Mouse (Mus musculus): ENCODE results near the gene Grin2a.

Grin2a gene

DNA sequence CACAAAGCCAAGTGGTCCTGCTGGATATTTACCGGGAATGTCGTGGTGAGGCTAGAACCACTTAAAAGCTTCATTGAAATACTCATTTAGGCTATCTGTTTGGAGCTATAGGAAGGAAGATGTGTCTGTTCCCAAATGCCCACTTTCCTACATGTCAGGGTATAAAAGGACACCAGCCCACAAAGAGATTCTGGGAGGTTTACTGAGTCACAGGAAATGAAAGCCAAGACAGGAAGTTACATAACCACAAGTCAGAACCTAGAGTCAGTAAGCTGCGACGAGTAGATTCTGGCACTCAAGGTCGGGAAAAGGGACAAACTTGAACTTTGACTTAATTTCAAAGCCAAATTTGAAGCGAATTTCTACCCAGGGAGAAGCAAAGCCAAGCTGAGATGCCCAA lies 30.9 kb downstream of the Grin2a start:
- no peak for DNase-seq

DNA sequence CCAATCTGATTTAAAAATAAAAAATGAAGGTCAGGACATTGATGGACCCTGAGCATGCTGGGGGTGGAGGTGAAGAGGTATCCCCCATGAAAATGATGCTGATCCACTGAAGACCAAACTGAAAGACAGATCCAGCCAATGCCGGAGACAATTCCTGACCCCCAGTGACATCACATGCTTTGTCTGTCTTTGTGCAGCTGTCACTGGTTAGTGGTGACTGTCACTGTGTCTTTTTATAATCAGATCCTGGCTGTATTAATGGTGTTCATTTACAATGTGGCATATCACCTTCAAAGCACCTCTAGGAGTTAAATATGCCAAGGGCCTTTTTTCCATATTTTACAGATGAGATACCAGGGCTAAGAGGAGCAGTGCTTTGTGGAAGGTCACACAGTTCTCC lies 32.9 kb downstream of the Grin2a start:
- DNase-seq = no peak

DNA sequence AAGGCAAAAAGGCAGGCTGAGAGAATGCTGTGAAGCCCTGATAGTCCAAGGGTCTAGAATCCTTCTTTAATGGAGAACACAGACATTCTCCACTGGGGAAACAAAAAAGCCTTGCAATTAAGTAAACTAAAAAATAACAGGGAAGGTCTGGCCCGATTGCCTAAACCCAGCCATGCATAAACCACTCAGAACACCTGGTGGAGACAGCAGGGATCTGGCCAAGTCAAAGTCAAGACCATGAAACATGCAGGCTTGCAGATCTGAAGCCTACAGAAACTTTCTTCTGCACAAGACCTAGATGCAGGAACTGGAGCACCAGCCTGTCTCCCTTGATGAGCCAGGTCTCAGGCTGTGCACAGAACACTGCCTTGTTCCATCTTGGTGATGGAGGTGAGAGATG lies 36.0 kb downstream of the Grin2a start:
- no peak for DNase-seq

DNA sequence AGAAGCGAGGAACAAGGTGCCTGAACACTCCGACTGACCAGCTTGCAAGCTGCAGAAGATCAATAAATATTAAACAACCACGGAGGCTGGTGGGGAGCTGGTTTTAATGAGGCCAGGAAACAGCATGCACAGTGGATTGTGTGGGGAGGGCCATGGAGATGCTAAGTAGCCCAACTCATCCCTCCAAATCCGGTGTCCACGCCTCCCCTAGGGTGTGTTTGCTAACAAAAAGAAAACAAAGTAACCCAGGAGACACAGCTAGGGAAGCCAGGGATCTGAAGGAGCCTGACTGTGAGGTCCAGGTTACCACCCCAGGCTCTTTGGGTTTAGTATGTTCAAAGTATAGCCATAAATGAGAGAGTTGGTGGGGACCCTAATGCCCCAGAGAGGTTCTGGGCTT lies 41.1 kb downstream of the Grin2a start:
- DNase-seq = no peak

DNA sequence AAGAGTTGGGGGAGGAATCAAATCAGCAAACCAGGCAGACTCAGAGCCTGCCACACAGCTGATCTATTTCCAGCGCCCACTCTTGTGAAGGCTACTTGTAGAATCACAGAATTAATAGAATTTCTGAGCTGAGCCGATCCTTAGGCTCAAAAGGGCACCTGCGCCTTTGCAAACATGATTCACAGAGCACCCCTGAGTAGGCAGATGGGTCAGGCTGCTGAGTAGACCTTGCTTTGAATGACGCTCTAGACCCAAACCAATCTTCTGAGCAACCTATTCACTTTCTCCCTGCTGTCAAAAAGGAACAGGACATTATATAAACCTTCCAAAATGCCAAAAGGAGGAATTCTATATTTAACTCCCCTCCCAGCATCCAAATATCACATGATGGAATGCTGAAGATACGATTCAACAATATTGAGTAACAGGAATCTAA lies 41.9 kb downstream of the Grin2a start:
- no peak for DNase-seq

DNA sequence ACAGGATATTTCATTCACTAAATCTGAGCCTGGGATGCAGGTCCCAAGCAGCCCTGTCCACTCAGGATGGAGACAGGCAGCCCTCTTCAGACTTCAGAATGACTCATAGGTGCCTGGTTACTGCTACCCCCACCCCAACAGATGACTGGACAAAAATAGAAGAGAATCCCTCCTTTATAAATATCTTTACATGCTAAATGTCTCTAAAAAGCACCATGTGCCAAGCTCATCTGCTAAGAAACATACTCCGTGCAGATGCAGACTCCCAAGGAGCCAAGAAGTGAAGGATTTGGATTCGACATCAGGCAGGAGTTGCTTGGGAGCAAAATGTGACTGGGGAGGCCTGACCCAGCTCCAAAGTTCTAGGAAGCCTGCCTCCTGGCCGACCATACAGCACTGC lies 46.1 kb downstream of the Grin2a start:
- DNase-seq = no peak

DNA sequence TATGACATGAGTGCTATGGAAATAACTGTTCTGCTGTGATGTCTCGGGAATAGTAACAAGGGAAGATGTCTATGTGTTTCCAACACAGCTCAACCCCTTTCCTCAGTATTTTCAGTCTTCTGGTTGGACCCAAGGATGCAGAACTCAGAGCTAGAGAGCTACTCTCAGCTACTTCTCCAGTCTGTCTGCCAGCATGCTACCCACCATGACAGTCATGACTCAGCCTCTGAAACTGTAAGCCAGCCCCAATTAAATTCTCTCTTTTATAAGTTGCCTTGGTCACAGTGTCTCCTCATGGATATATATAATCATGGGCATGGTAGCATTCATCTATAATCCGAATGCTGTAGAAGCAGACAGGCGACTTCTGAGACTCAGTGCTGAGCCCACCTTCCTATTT lies 47.9 kb downstream of the Grin2a start:
- no peak for DNase-seq

DNA sequence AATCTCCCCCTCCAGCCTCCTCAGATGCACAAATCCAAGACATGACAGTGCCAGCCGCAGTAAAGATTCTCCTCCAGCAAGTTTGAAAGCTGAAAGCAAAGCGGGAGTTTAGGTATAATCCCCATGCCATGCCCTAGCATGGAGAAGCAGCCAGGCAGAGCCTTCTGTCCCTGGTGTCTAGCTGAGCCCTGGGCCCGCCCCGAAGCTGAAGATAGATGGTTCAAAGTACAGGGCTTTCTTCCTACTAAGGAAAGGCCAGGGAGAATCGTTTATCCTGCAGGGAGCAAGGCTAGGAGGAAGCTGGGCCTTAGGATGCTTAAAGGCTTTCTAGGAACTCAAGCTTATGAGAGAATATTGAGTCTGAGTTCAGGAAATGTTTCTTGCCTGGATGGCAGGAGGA lies 50.5 kb downstream of the Grin2a start:
- no peak for DNase-seq

DNA sequence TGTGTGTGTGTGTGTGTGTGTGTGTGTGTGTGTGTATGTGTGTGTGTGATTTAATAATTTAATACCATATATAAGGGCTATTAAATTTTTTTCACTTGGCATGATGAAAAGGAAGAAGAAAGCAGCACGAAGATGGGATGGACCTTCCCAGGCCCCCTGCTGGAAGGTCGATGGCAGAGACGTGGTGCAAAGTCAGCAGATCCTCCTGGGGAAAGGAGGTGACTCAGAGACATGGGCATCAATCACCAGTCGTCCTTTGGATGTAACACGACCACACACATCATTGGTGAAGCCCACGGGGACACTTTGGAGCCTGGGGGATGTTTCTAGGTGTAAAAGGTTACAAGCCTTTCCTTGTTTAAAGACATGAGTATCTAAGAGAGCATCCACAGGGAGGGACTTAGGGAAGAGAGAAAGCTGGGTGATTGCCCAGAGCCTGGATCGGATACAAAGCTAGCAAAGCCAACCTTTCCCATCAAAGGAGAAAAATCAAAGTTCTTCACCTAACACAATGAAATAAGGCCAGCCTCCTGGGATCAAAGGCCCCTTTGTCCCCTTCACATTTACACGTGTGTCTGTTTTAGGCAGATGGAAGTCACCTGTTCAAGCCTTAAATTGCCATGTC lies 53.9 kb downstream of the Grin2a start:
- DNase-seq = no peak

DNA sequence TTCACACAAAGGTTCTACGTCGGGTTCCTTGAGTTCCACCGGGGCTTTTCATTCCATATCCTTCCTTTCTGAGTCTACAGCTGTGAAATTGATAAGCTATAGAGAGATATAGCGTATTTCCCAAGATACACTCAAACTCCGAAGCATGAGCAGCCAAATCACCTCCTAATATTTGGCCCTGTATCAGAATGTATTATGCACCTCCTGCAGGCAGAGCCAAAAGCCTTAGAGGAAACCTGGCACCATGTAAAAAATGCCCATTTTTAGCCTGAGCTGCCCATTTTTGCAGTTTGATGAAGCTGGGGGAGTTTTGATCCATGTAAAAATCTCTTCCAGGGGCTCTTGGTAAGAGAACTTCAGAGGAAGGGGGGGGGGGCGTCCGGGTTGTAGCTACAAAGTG lies 54.6 kb downstream of the Grin2a start:
- DNase-seq = no peak

DNA sequence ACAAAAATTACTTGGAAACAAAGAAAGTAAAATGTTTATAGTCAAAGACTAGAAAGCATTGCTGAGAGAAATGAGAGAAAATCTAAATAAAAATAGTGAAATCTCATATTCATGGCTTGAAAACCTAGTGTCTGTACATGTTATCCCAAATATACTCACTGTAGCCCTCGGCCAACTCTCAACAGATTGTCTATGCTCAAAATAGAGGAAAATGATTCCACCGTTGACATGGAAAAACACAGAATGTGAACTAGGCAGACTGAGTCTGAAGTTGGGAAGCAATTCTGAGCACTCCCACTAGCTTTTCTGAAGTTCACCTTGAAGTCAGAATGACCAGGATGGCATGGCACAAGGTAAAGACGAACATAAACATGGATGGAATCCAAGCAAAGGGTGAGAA lies 84.7 kb downstream of the Grin2a start:
- no peak for DNase-seq

DNA sequence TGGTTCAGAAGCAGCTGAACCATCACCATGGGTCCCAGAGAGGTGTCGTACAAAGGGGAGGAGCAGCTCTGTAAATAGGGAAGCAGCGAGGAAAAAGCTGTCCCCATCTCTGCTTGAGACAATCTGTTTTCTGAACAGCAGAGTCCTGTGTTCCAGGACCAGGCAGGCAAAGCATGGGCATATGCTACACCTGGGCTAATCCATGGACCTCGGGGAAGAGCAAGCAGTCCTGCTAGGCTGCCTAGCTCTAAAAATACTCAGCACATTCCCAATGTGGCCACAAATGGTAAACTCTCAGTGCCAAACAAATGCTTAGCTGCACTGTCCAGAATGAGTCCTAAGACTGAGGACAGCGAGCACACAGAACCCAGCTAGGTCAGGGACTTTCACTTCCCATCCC lies 86.1 kb downstream of the Grin2a start:
- no peak for DNase-seq

DNA sequence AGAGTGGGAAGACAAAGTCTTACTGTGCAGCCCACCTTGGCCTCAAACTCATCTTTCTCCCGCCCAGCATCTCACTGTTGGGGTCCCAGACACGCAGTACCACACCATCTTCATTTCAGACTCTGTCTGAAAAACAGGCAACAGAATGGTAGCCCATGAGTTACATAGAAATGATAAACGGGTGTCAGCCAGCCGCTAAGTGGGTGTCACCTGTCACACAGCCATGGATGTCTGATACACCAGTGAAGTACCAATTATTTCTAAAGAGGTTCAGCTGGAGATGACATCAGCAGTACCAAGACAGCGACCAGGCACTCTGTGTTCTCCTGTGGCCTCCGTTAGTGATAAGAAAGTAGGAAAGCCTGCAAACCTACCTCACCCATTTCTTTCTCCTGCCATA lies 90.9 kb downstream of the Grin2a start:
- DNase-seq = no peak

DNA sequence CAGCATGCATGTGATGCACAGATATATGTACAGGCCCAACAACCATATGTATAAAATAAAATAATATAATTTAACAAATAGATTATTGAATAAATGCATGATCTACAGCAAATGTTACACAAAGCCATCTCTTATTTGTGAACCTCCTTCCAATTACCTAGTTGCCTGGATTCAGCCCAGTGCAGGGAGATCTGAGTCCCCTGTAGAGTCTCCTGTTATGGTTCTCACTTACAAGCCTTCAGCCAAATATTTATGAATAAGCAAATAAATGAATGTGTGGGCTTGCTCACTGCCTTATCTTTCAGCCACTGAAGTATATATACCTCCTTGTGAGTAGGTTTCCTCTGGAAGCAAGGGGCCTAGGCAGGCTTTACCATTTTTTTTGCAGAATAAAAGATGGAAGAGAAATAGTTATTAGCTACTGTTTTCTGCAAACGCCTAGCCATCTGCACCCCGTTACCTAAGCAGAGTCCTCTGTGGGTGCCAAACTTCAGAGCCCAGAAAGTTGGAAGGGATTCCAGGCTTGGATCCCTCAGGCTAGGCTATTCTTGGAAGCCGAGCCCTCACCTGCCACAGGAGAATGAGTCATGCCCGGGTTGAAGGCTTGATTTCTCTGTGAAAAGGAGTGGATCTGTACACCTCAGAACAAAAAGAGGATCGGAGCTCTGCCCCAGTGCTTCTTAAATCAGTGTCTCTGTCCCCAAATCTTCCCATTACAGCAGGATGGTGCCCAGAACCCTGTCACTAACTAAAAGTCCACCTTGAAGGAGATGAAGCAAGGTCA lies 92.5 kb downstream of the Grin2a start:
- no peak for DNase-seq

DNA sequence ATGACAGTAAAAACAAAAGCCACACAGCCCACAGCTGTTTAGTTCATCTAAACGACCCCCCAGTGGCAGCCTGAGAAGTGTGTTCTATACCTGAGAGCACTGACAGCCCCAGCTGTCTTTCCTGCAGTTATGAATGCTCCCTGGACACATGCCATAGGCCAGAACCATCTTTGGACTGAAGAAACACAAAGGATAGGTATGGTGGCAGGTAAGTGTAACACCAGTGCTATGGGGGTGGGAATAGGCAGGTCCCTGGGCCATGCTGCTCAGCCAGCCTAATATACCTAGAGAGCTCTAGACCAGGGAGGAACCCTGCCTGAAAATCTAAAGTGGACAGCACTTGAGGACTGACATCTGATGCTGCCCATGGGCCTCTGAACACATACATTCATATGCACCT lies 93.9 kb downstream of the Grin2a start:
- no peak for DNase-seq

DNA sequence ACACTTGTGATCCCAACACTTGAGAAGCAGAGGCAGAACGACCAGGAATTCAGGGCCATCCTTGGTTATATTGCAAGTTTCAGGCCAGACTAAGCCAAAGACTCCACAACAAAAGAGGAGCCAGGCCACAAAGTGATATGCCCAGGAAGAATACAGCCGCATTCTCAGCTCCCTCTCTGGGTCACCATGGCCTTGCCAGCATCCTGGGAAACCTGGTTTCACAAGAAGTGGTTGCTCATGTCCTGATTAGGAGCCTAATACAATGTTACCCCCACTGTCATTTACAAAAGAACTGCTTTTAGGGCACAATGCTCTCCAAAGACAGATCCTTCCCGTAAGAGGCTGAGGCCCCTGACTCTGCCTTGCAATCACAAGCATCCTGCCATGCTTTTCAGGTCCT lies 94.4 kb downstream of the Grin2a start:
- no peak for DNase-seq

DNA sequence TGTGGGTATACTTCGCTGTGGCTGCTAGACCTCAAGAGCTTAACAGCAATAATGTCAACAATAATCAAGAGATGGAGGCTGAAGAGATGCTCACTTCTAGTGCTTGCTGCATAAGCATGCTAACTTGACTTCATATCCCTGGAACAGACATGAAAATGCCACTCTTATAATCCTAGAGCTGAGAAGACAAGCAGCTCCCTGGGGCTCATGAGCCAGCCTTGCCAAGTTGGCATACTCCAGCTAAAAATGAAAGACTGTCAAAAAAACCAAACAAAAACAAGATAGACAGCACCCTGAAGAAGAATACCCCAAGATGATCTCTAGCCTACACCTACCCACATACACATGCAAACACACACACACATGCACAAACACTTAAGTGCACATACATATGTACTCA lies 95.2 kb downstream of the Grin2a start:
- DNase-seq = no peak

DNA sequence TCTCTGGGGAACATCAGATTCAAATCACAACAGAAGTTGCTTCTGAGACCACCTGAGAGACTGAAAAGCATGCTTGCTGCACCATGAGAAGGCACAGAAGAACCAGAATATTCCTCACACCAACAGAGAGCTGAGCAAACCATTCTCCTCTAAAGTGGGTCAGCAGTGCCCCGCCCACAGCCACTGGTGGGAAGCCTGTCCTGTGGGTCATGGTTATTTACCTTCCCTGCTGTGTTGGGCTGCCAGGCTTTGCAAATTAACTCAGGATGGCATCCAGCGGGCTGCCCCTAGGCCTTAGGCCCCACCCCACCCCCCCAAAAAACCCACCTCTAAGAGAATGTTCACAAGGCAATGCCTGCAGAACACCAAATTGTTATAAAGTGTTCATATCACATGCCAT lies 96.2 kb downstream of the Grin2a start:
- no peak for DNase-seq

DNA sequence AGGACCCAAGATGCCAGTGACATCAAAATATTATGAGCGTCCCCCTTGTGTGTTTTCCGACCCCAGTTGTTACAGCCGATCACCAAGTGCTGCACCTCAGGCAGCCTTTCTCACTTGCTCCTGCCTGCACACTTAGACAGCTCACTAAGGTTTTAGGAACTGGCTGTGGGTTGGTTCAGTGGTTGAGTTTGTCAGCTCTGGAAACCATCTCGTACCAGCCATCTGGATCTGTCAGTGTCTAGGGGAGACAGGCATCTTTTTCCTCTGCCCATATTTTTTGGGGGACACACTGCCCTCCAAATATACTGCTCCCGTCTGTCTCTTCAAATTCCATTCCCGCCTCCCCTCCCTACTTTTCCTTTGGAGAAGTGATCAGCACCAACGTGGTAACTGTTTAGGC lies 99.8 kb downstream of the Grin2a start:
- DNase-seq = no peak

DNA sequence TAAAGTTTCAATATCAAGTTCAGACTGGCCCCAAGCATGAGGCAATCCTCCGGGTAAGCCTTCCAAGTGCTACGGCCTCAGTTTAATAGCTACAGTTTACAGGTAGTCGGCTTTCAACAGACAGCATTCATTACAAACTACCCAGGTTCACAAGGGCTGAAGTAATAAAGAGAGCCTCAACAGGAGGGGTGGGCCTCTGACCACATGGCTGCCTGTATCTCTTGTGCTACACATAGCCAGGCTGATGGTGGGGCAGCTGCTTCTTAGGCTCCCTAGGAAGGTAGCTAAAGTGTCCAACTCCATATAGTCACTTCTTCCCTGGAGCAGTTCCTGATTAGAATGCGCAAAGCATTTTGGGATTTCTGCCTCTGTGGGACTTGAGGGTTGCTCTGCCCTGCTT lies 109.2 kb downstream of the Grin2a start:
- DNase-seq = no peak

DNA sequence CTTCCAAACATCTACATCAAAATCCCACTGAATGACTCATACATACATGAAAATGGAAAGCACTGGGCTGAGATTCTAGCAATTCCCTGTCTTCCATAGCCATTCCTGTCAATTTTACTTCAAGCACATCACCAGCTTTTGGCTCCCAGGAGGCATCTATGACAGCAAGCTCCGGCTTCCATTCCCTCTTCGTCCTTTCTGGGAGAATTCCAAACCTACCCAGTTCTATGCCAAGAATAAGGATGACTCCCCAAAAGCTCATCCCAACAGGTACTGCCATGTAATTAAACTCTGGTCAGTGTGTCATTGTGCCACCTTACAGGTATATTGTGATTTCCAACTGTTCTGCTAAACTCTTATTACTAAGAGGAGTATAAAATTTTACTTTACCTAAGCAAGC lies 111.2 kb downstream of the Grin2a start:
- DNase-seq = no peak

DNA sequence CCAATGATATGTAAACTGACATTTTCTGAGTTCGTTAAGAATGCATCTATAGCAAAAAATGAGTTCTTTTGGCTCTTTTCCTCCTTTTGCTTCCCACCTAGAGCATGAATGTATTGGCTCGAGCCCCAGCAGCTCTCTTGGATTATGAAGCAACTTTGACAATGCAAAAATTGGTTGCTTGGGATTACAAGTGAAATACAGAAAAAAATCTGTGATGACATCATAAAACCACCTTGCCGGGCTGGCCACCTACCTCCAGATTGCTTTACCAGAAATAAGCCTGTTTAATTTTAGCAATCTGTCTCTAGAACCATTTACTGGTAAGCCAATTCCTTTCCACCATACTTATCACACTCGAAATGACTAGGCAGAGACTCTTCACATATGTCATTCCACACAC lies 112.9 kb downstream of the Grin2a start:
- DNase-seq = no peak

DNA sequence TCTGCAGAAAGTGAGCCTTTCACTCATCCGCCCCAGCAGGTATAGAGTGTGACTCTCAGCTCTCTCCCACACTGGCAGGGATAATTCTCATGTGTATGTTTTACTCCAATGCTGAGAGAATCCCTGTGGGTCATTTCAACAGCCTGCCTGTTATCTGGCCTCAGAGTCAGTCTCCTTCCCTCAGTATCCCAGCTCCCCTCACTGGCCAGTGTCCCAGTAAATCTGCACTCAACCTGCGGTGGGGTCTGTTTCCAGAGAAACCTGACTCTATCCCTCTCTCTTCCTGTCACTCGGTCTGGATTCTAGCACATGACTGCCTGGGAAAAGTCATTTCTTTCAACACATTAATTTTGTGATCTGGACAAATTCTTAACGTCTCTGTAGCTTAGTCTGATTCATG lies 122.4 kb downstream of the Grin2a start:
- DNase-seq = no peak

DNA sequence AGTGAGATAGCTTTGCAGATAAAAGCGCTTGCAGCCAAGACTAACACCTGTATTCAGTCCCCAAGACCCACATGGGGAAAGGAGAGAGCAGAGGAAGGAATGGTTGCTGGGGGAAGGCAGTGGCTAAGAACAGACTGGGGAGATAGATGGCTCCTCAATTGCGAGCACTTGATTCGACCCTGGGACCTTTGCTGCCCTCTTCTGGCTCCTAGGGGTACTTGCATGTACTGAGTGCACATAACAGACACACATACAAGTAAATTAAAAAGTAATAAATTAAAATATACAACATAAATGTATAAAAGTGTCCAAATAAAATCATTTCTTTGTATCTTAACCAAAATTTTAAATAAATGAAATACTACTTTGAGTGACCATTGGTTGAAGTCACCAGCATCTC lies 129.7 kb downstream of the Grin2a start:
- DNase-seq = no peak

DNA sequence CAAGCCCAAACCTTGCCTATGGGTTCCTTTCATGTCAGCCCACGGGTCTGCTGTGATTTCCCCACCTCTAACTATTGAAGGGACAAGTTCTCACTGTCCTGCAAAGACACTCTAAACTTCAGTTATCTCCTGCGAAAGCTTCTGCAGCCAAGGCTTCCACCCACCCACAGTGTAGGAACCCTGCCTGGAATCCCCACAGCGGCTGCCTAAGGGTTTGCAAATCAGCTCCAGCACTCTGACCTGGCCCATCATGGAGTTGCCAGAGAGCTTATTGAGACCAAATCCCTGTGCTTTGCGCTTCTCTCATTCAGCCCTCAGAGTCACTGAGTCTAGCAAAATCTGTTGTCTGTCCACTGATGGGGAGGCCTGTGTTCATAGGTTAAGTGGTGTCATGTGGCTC lies 130.3 kb downstream of the Grin2a start:
- DNase-seq = no peak

Data from thymus, postnatal 14 days (tissue).